37 mouse cellular contexts compared by ENCODE assay signal in the genomic region with DNA sequence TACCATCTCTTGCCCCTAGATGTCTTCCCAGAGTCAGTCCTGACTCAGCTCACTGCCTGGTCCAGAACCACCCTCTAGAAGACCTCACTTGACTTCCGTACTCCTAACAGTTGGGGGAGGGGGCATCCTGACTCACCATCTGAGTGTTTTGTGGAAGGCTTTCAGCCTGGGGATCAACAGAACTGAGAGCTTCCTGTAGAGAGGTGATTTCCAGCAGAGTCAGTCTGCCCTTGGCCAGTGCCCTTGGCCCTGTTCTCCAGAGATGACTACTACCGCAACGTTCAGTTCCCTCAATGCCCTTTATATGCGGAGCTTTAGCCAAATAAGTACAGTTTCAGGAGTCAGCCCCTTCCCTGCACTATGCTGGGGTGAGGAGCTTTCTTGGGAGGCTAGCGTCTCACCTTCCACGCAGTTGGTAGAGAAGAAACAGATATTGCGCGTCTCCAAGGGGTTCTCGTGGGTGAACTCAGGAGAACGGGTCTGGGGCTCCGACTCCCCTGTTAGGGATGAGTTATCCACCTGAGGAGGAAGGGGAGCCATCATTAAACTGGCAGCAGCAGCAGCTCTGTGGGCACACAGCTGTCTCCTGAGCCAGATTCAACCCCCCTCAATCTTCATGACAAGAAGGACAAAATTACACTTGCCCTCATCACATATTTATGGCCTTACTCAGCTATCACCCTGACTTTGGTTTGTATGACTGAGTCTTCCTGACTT. TPM values are rescaled to one million over a fixed set of nuclear protein-coding genes. Genes with fewer than 3 reads are reported as not detected.
DNase-seq lines count a peak whose midpoint lies in the region; ATAC-seq and TF ChIP-seq lines count a peak whose summit lies in the region.
"Had no signal": no experiment of that assay in that cellular context is flagged by ENCODE, and none has a peak within 500 bp of the region (broad histone marks: within the 10 kb centered on the region; RNA-seq: fewer than 3 reads in every experiment).

No protein-coding gene starts in this region.

- H3K36me3 ChIP-seq in myocyte (ENCODE audit: control insufficient read depth, insufficient read depth) = peaks cover 3% of the 10 kb centered on the region
- no peaks in the 10 kb centered on the region for H3K36me3 ChIP-seq in liver, postnatal 0 days (replicated peaks; ENCODE audit: insufficient read depth, low read length)
- H3K36me3 ChIP-seq in liver, embryonic 12.5 days = no peaks in the 10 kb centered on the region
- H3K36me3 ChIP-seq: embryonic facial prominence, embryonic 10.5 days; embryonic facial prominence, embryonic 15.5 days; forebrain, embryonic 12.5 days; liver, embryonic 13.5 days; midbrain, embryonic 13.5 days; neural tube, embryonic 15.5 days had no signal

- no peaks in the 10 kb centered on the region for H3K4me1 ChIP-seq in liver, postnatal 0 days (ENCODE audit: insufficient read depth)
- H3K4me1 ChIP-seq in liver, embryonic 12.5 days = 0 out of 2 replicates have a peak, but pooled peaks cover 3% of the 10 kb centered on the region
- H3K4me1 ChIP-seq: embryonic facial prominence, embryonic 10.5 days; embryonic facial prominence, embryonic 15.5 days; forebrain, embryonic 12.5 days; heart, embryonic 10.5 days; liver, embryonic 13.5 days; midbrain, embryonic 13.5 days; neural tube, embryonic 15.5 days had no signal

- H3ac ChIP-seq in myocyte (ENCODE audit: control insufficient read depth, insufficient read length) = no peak overlapping the region

- H3K27me3 ChIP-seq in myocyte (ENCODE audit: control insufficient read depth, insufficient read depth, insufficient read length) = no peaks in the 10 kb centered on the region
- H3K27me3 ChIP-seq in liver, postnatal 0 days (ENCODE audit: insufficient read depth, low read length) = no peaks in the 10 kb centered on the region
- peaks cover 44% of the 10 kb centered on the region for H3K27me3 ChIP-seq in liver, embryonic 12.5 days (replicated peaks)
- H3K27me3 ChIP-seq: embryonic facial prominence, embryonic 15.5 days; forebrain, embryonic 12.5 days; hindbrain, embryonic 13.5 days; midbrain, embryonic 13.5 days; neural tube, embryonic 15.5 days had no signal

- intact Hi-C loops in gastrocnemius, adult 2 months (cut with DNase I) = no loop called here

- ATAC-seq in liver, postnatal 0 days = no peak
- ATAC-seq in liver, embryonic 12.5 days = no peak
- ATAC-seq: forebrain, postnatal 0 days; midbrain, embryonic 13.5 days had no signal

- H3K79me2 ChIP-seq in myocyte (ENCODE audit: control insufficient read depth, insufficient read depth) = no peaks in the 10 kb centered on the region

- H3K4me3 ChIP-seq in gastrocnemius, adult 2 months = no peak overlapping the region; the same call in 1 of the 2 replicates
- H3K4me3 ChIP-seq in myocyte = no peak overlapping the region
- no peak overlapping the region for H3K4me3 ChIP-seq in liver, postnatal 0 days (ENCODE audit: low read depth, low read length)
- H3K4me3 ChIP-seq in liver, embryonic 12.5 days = no peak overlapping the region
- H3K4me3 ChIP-seq: embryonic facial prominence, embryonic 10.5 days; embryonic facial prominence, embryonic 15.5 days; forebrain, embryonic 12.5 days; heart, embryonic 10.5 days; hindbrain, embryonic 13.5 days; liver, embryonic 13.5 days; midbrain, embryonic 13.5 days; neural tube, embryonic 15.5 days had no signal

- peak overlapping the region; percentile 87 for H3K27ac ChIP-seq in gastrocnemius, adult 2 months
- H3K27ac ChIP-seq in liver, postnatal 0 days (ENCODE audit: low read depth) = no peak overlapping the region
- H3K27ac ChIP-seq in liver, embryonic 12.5 days = no peak overlapping the region
- H3K27ac ChIP-seq: embryonic facial prominence, embryonic 10.5 days; embryonic facial prominence, embryonic 15.5 days; forebrain, embryonic 12.5 days; heart, embryonic 10.5 days; hindbrain, embryonic 13.5 days; liver, embryonic 13.5 days; macrophage; midbrain, embryonic 13.5 days; neural tube, embryonic 15.5 days had no signal

- peak overlapping the region; percentile 15 for H3K4me2 ChIP-seq in myocyte (ENCODE audit: low read depth)
- H3K4me2 ChIP-seq in liver, postnatal 0 days (ENCODE audit: low read depth, low read length) = no peak overlapping the region
- no peak overlapping the region for H3K4me2 ChIP-seq in liver, embryonic 12.5 days
- H3K4me2 ChIP-seq: embryonic facial prominence, embryonic 15.5 days; forebrain, embryonic 12.5 days; hindbrain, embryonic 13.5 days; liver, embryonic 13.5 days; midbrain, embryonic 13.5 days; neural tube, embryonic 15.5 days had no signal

- no peak for TF ChIP-seq POLR2A in myocyte (IDR thresholded peaks at IDR 0.05; ENCODE audit: insufficient read length, low read depth)

- 83% methylated on average over 11 of the region's 11 CpGs for WGBS in liver, postnatal 0 days (ENCODE audit: insufficient replicate concordance)
- WGBS in liver, embryonic 12.5 days (ENCODE audit: insufficient replicate concordance) = 75% methylated on average over 11 of the region's 11 CpGs

- TF ChIP-seq CTCF in gastrocnemius, adult 2 months (IDR thresholded peaks at IDR 0.05) = no peak
- TF ChIP-seq CTCF in liver, postnatal 0 days (IDR thresholded peaks at IDR 0.05; ENCODE audit: low read depth) = no peak

- no peak for DNase-seq in gastrocnemius, adult 2 months
- DNase-seq in gastrocnemius, adult 18-20 months (ENCODE audit: low spot score) = no peak
- DNase-seq in NIH3T3 (ENCODE audit: low read depth) = peak; percentile 29
- DNase-seq in adrenal gland, postnatal 14 days = peak; percentile 80
- no peak for DNase-seq in cerebellum, postnatal 4 days (ENCODE audit: low spot score in 2 of 2)
- DNase-seq in liver, postnatal 0 days = no peak
- DNase-seq: cerebellum, adult 18-20 months; cerebellum, postnatal 14 days; forebrain, postnatal 0 days; gastrocnemius, postnatal 14 days; heart, postnatal 4 days; kidney, adult 18-20 months; kidney, postnatal 36 days; layer of hippocampus, postnatal 36 days; left cerebral cortex, postnatal 4 days; liver, embryonic 13.5 days; lung, adult 2 months; lung, postnatal 10 days; spleen, adult 18-20 months; thymus, postnatal 14 days had no signal

- no peak overlapping the region for H3K9ac ChIP-seq in liver, postnatal 0 days (replicated peaks)
- no peak overlapping the region for H3K9ac ChIP-seq in liver, embryonic 12.5 days
- H3K9ac ChIP-seq: embryonic facial prominence, embryonic 15.5 days; forebrain, embryonic 12.5 days; forebrain, postnatal 0 days; hindbrain, embryonic 13.5 days; liver, embryonic 13.5 days; midbrain, embryonic 13.5 days; neural tube, embryonic 15.5 days had no signal

- TF ChIP-seq EP300 in liver, postnatal 0 days (IDR thresholded peaks at IDR 0.05; ENCODE audit: low read depth) = no peak

- no peaks in the 10 kb centered on the region for H3K9me3 ChIP-seq in liver, postnatal 0 days (ENCODE audit: low read length)
- no peaks in the 10 kb centered on the region for H3K9me3 ChIP-seq in liver, embryonic 12.5 days (replicated peaks)
- H3K9me3 ChIP-seq: embryonic facial prominence, embryonic 10.5 days; embryonic facial prominence, embryonic 15.5 days; forebrain, embryonic 12.5 days; heart, embryonic 10.5 days; hindbrain, embryonic 13.5 days; liver, embryonic 13.5 days; midbrain, embryonic 13.5 days; neural tube, embryonic 15.5 days had no signal

TF ChIP-seq in myocyte, 11 proteins besides CTCF, POLR2A, EP300 and RAD21:
- TF ChIP-seq MYOD1 (IDR thresholded peaks at IDR 0.05; ENCODE audit: control insufficient read depth in 1 of 3, insufficient read length in 2 of 3, low read depth in 2 of 3) (peak in 2 of 3 experiments; percentile 72 to 91), E2F4 (IDR thresholded peaks at IDR 0.05; ENCODE audit: insufficient read depth) (no peak), MYOG (IDR thresholded peaks at IDR 0.05; ENCODE audit: control insufficient read depth in 1 of 3, insufficient read depth in 1 of 3, insufficient read length in 2 of 3, low read depth in 2 of 3) (peak in 2 of 3 experiments; percentile 71 to 83), TCF12 (IDR thresholded peaks at IDR 0.05; ENCODE audit: insufficient read depth, poor library complexity, severe bottlenecking) (peak; percentile 38)

RNA-seq across cellular contexts. Expression of gene Atp1a2, which starts 8.8 kb away (rescaled TPM):
- 1,000 to 10,000 TPM in 1 of 2 experiments, 100 to 1,000 TPM in 1; 838 to 1,060 TPM for total RNA-seq in gastrocnemius, adult 2 months (2021)
- 1,000 to 10,000 TPM in 1 of 2 experiments, 100 to 1,000 TPM in 1; 896 to 1,049 TPM for total RNA-seq in gastrocnemius, adult 18-20 months (2021)
- total RNA-seq in adrenal gland, postnatal 14 days (2021) = 315 and 342 TPM in 2 replicates
- 92.9 TPM for polyA plus RNA-seq in myocyte (2012; fragmentation: generic; extraction: Trizol)
- 0.29 and 1.4 TPM in 2 replicates for polyA plus RNA-seq in liver, postnatal 0 days (2015; fragmentation: Nextera tagmentation; extraction: Ambion mirVana)
- polyA plus RNA-seq in liver, embryonic 12.5 days (2016; fragmentation: Nextera tagmentation; extraction: Ambion mirVana) = 0.24 and 0.36 TPM in 2 replicates
- total RNA-seq: granulocyte monocyte progenitor cell, adult 5-6 weeks; megakaryocyte-erythroid progenitor cell, adult 5-6 weeks; monocyte, adult 5-6 weeks had no signal
- polyA plus RNA-seq: macrophage had no signal

RNA-seq across cellular contexts. Expression of gene Igsf8, which starts 27.6 kb away (rescaled TPM):
- total RNA-seq in gastrocnemius, adult 2 months (2021) = 1 to 10 TPM; 7.4 to 8.3 TPM
- 10 to 100 TPM in 1 of 2 experiments, 1 to 10 TPM in 1; 7.6 to 10.6 TPM for total RNA-seq in gastrocnemius, adult 18-20 months (2021)
- total RNA-seq in adrenal gland, postnatal 14 days (2021) = 23.9 and 26.1 TPM in 2 replicates
- 79.7 TPM for polyA plus RNA-seq in myocyte (2012; fragmentation: generic; extraction: Trizol)
- 12.8 and 13.1 TPM in 2 replicates for polyA plus RNA-seq in liver, postnatal 0 days (2015; fragmentation: Nextera tagmentation; extraction: Ambion mirVana)
- 19.0 and 20.5 TPM in 2 replicates for polyA plus RNA-seq in liver, embryonic 12.5 days (2016; fragmentation: Nextera tagmentation; extraction: Ambion mirVana)

RNA-seq across cellular contexts. Expression of gene Atp1a4, which starts 30.8 kb away (rescaled TPM):
- total RNA-seq in gastrocnemius, adult 2 months (2021) = under 1 TPM; 0.20 to 0.43 TPM
- total RNA-seq in gastrocnemius, adult 18-20 months (2021) = under 1 TPM; 0.40 to 0.43 TPM
- total RNA-seq in adrenal gland, postnatal 14 days (2021) = 0.22 and 0.41 TPM in 2 replicates
- 0.06 TPM for polyA plus RNA-seq in myocyte (2012; fragmentation: generic; extraction: Trizol)
- polyA plus RNA-seq in liver, postnatal 0 days (2015; fragmentation: Nextera tagmentation; extraction: Ambion mirVana) = 0.04 and 0.08 TPM in 2 replicates
- polyA plus RNA-seq in liver, embryonic 12.5 days (2016; fragmentation: Nextera tagmentation; extraction: Ambion mirVana) = not detected in 2 replicates
- total RNA-seq: forebrain, postnatal 0 days; granulocyte monocyte progenitor cell, adult 5-6 weeks; layer of hippocampus, postnatal 36 days; megakaryocyte-erythroid progenitor cell, adult 5-6 weeks; monocyte, adult 5-6 weeks had no signal
- polyA plus RNA-seq: embryonic facial prominence, embryonic 10.5 days; embryonic facial prominence, embryonic 15.5 days; forebrain, postnatal 0 days; hindbrain, embryonic 13.5 days; intestine, embryonic 14.5 days; kidney, embryonic 16.5 days; liver, embryonic 13.5 days; macrophage; midbrain, embryonic 13.5 days; neural tube, embryonic 15.5 days had no signal

RNA-seq across cellular contexts. Expression of gene Kcnj9, which starts 40.1 kb away (rescaled TPM):
- total RNA-seq in gastrocnemius, adult 2 months (2021) = not detected
- total RNA-seq in gastrocnemius, adult 18-20 months (2021) = not detected
- total RNA-seq in adrenal gland, postnatal 14 days (2021) = 0.07 and 0.30 TPM in 2 replicates
- 0.01 TPM for polyA plus RNA-seq in myocyte (2012; fragmentation: generic; extraction: Trizol)
- 0.07 TPM in 2 replicates for polyA plus RNA-seq in liver, postnatal 0 days (2015; fragmentation: Nextera tagmentation; extraction: Ambion mirVana)
- polyA plus RNA-seq in liver, embryonic 12.5 days (2016; fragmentation: Nextera tagmentation; extraction: Ambion mirVana) = not detected in 2 replicates
- total RNA-seq: gastrocnemius, postnatal 14 days; granulocyte monocyte progenitor cell, adult 5-6 weeks; heart, postnatal 4 days; megakaryocyte-erythroid progenitor cell, adult 5-6 weeks; monocyte, adult 5-6 weeks had no signal
- polyA plus RNA-seq: heart, embryonic 10.5 days; heart, embryonic 16.5 days; intestine, embryonic 14.5 days; kidney, embryonic 16.5 days; liver, embryonic 13.5 days; lung, adult 2 months; stomach, embryonic 16.5 days had no signal

RNA-seq across cellular contexts. Expression of gene Kcnj10, which starts 52.0 kb away (rescaled TPM):
- under 1 TPM in 1 of 2 experiments, not detected in 1; 0.06 TPM for total RNA-seq in gastrocnemius, adult 2 months (2021)
- under 1 TPM; 0.05 to 0.17 TPM for total RNA-seq in gastrocnemius, adult 18-20 months (2021)
- total RNA-seq in adrenal gland, postnatal 14 days (2021) = 0.70 and 0.79 TPM in 2 replicates
- not detected for polyA plus RNA-seq in myocyte (2012; fragmentation: generic; extraction: Trizol)
- polyA plus RNA-seq in liver, postnatal 0 days (2015; fragmentation: Nextera tagmentation; extraction: Ambion mirVana) = 0.17 and 0.19 TPM in 2 replicates
- 0.02 and 0.07 TPM in 2 replicates for polyA plus RNA-seq in liver, embryonic 12.5 days (2016; fragmentation: Nextera tagmentation; extraction: Ambion mirVana)
- total RNA-seq: monocyte, adult 5-6 weeks had no signal

Comparison
In these comparisons a context has a peak if more than half of its experiments do, and no peak if none do; other contexts are left out.
1. DNase-seq: peak in NIH3T3 (single experiment) and adrenal gland, postnatal 14 days (single experiment); none in gastrocnemius, adult 2 months (single experiment), gastrocnemius, adult 18-20 months (single experiment), cerebellum, postnatal 4 days (0 of 2) and liver, postnatal 0 days (single experiment).